14 mouse cellular contexts compared by ENCODE assay signal in genomic region chr4:129927091-129927490, GRCm38 (mm10). TPM values are rescaled to one million over a fixed set of nuclear protein-coding genes. Genes with fewer than 3 reads are reported as not detected.
"Had no signal": no experiment of that assay in that cellular context is flagged by ENCODE, and none has a peak within 500 bp of the region (broad histone marks: within the 10 kb centered on the region; RNA-seq: fewer than 3 reads in every experiment).

No protein-coding gene starts in this region.

- DNase-seq: kidney, postnatal 14 days; left cerebral cortex, postnatal 4 days; lung, adult 2 months; thymus, adult 18-20 months had no signal

- H3K27me3 ChIP-seq: liver, embryonic 15.5 days; midbrain, embryonic 13.5 days; neural tube, embryonic 12.5 days had no signal

- ATAC-seq: lung, postnatal 0 days; midbrain, embryonic 13.5 days had no signal

- H3K27ac ChIP-seq: limb, embryonic 13.5 days; liver, embryonic 15.5 days; midbrain, embryonic 13.5 days; neural tube, embryonic 12.5 days had no signal

- H3K36me3 ChIP-seq: limb, embryonic 13.5 days; liver, embryonic 15.5 days; midbrain, embryonic 13.5 days; neural tube, embryonic 12.5 days had no signal

- H3K4me2 ChIP-seq: limb, embryonic 13.5 days; liver, embryonic 15.5 days; midbrain, embryonic 13.5 days; neural tube, embryonic 12.5 days had no signal

- H3K4me1 ChIP-seq: neural tube, embryonic 12.5 days had no signal

- H3K9me3 ChIP-seq: midbrain, embryonic 13.5 days; neural tube, embryonic 12.5 days had no signal

- H3K9ac ChIP-seq: limb, embryonic 13.5 days; liver, embryonic 15.5 days; midbrain, embryonic 13.5 days; neural tube, embryonic 12.5 days had no signal

- H3K4me3 ChIP-seq: limb, embryonic 13.5 days; liver, embryonic 15.5 days; midbrain, embryonic 13.5 days; neural tube, embryonic 12.5 days had no signal

RNA-seq across cellular contexts. Expression of gene Spocd1, which starts 2.0 kb away (rescaled TPM):
- total RNA-seq: liver, adult 2 months; neutrophil, adult 5-6 weeks had no signal
- polyA plus RNA-seq: large intestine, adult 2 months; liver, adult 2 months; liver, embryonic 15.5 days; lung, adult 2 months; lung, postnatal 0 days; midbrain, embryonic 13.5 days; neural tube, embryonic 12.5 days; stomach, embryonic 14.5 days had no signal

RNA-seq across cellular contexts. Expression of gene Adgrb2, which starts 57.6 kb away (rescaled TPM):
- total RNA-seq: liver, adult 2 months; megakaryocyte progenitor cell, adult 5-6 weeks; neutrophil, adult 5-6 weeks had no signal
